Mouse (Mus musculus) heart, adult 2 months (tissue): ENCODE data around the gene Dnase2b.
A peak's percentile ranks its signal among the peaks of the same experiment; 100 is the strongest.

Experiments used
- CTCF ChIP-seq: fragments of 200-600 bp; IDR thresholded peaks from 2 replicates; pipeline ENCODE4 v1.8.1; 2022; ENCODE audit warnings: antibody characterized with exemption, mild to moderate bottlenecking, moderate library complexity
- EP300 ChIP-seq: fragments of 200-500 bp; IDR thresholded peaks from 2 replicates; pipeline ENCODE4 v1.6.1; 2011; ENCODE audit warnings: low read depth, low read length, control low read depth; ENCODE audit not compliant: insufficient read depth
- POLR2A ChIP-seq: fragments of 200-500 bp; IDR thresholded peaks from 2 replicates; pipeline ENCODE4 v1.6.1; 2011; ENCODE audit warnings: mild to moderate bottlenecking, low read depth, low read length, control low read depth; ENCODE audit not compliant: insufficient read depth

- TF ChIP-seq CTCF (no peak), POLR2A (no peak), EP300 (peak; percentile 69; the same call in 1 of the 2 replicates)
Measured at GRCm38 (mm10) chr3:146657433-146657832, 42.0 kb upstream of the Dnase2b start.
